ENCODE assay signal across 27 mouse cellular contexts in the genomic region with DNA sequence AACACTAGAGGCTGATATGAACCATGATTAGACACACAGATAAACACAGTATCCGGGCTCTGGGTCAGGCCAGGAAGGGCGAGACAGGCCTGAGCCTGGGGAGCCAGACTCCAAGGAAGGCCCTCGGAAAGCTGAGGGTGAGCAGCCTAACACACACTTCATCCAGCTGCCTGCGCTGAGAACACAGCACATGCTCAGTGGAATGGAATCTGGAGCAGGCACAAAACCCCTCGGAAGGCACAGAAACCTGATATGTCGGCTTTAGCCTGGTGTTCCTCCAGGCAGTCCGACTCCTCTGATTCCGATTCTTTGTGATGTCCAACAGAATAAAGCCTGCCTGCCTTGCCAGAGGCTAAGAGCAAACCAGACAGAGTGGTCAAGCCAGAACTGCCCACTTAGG. TPM values are rescaled to one million over a fixed set of nuclear protein-coding genes. Genes with fewer than 3 reads are reported as not detected.
DNase-seq lines count a peak whose midpoint lies in the region; ATAC-seq and TF ChIP-seq lines count a peak whose summit lies in the region.
"Had no signal": no experiment of that assay in that cellular context is flagged by ENCODE, and none has a peak within 500 bp of the region (broad histone marks: within the 10 kb centered on the region; RNA-seq: fewer than 3 reads in every experiment).

No protein-coding gene starts in this region.

- H3K4me3 ChIP-seq in hindbrain, embryonic 10.5 days: no peak overlapping the region
- no peak overlapping the region for H3K4me3 ChIP-seq in hindbrain, embryonic 11.5 days (ENCODE audit: low read depth, low read length)
- H3K4me3 ChIP-seq in midbrain, postnatal 0 days (ENCODE audit: low read depth, low read length): no peak overlapping the region
- H3K4me3 ChIP-seq in midbrain, embryonic 16.5 days (ENCODE audit: low read depth, low read length): no peak overlapping the region
- H3K4me3 ChIP-seq in embryonic facial prominence, embryonic 15.5 days (replicated peaks): no peak overlapping the region
- H3K4me3 ChIP-seq in heart, embryonic 11.5 days (ENCODE audit: low read depth, low read length): no peak overlapping the region
- H3K4me3 ChIP-seq: embryonic facial prominence, embryonic 13.5 days; heart, embryonic 15.5 days; limb, embryonic 12.5 days; midbrain, embryonic 15.5 days; stomach, embryonic 15.5 days had no signal

- H3K4me1 ChIP-seq in hindbrain, embryonic 10.5 days (replicated peaks): no peaks in the 10 kb centered on the region; the same call in 1 of the 2 replicates
- H3K4me1 ChIP-seq in hindbrain, embryonic 11.5 days (replicated peaks; ENCODE audit: control insufficient read depth, insufficient read depth, low read length): no peaks in the 10 kb centered on the region
- no peaks in the 10 kb centered on the region for H3K4me1 ChIP-seq in midbrain, postnatal 0 days (ENCODE audit: insufficient read depth, low read length)
- no peaks in the 10 kb centered on the region for H3K4me1 ChIP-seq in midbrain, embryonic 16.5 days (ENCODE audit: control insufficient read depth, insufficient read depth, low read length)
- no peaks in the 10 kb centered on the region for H3K4me1 ChIP-seq in embryonic facial prominence, embryonic 15.5 days
- no peaks in the 10 kb centered on the region for H3K4me1 ChIP-seq in heart, embryonic 11.5 days (ENCODE audit: control insufficient read depth, insufficient read depth, low read length)
- H3K4me1 ChIP-seq: heart, embryonic 15.5 days; limb, embryonic 12.5 days; midbrain, embryonic 15.5 days; stomach, embryonic 15.5 days had no signal

- H3K36me3 ChIP-seq in hindbrain, embryonic 10.5 days: no peaks in the 10 kb centered on the region
- no peaks in the 10 kb centered on the region for H3K36me3 ChIP-seq in hindbrain, embryonic 11.5 days (ENCODE audit: control insufficient read depth, insufficient read depth, low read length)
- no peaks in the 10 kb centered on the region for H3K36me3 ChIP-seq in midbrain, postnatal 0 days (ENCODE audit: insufficient read depth, low read length)
- H3K36me3 ChIP-seq in midbrain, embryonic 16.5 days (ENCODE audit: control insufficient read depth, insufficient read depth, low read length): no peaks in the 10 kb centered on the region
- no peaks in the 10 kb centered on the region for H3K36me3 ChIP-seq in embryonic facial prominence, embryonic 15.5 days
- H3K36me3 ChIP-seq in heart, embryonic 11.5 days (ENCODE audit: control insufficient read depth, insufficient read depth, low read length): no peaks in the 10 kb centered on the region
- H3K36me3 ChIP-seq: embryonic facial prominence, embryonic 13.5 days; heart, embryonic 15.5 days; limb, embryonic 12.5 days; midbrain, embryonic 15.5 days; stomach, embryonic 15.5 days had no signal

- WGBS in hindbrain, embryonic 10.5 days: 64% methylated on average over 8 of the region's 8 CpGs
- 68% methylated on average over 8 of the region's 8 CpGs for WGBS in hindbrain, embryonic 11.5 days
- WGBS in midbrain, postnatal 0 days: 78% methylated on average over 8 of the region's 8 CpGs
- WGBS in midbrain, embryonic 16.5 days: 76% methylated on average over 8 of the region's 8 CpGs
- WGBS in embryonic facial prominence, embryonic 15.5 days: 21% methylated on average over 8 of the region's 8 CpGs
- 57% methylated on average over 8 of the region's 8 CpGs for WGBS in heart, embryonic 11.5 days (ENCODE audit: insufficient replicate concordance)

- peak; percentile 7 for DNase-seq in hindbrain, embryonic 10.5 days (ENCODE audit: low spot score)
- DNase-seq in hindbrain, embryonic 11.5 days (ENCODE audit: low spot score): no peak
- no peak for DNase-seq in midbrain, postnatal 0 days (ENCODE audit: low spot score)
- DNase-seq in yolk sac, embryonic 10.5 days (ENCODE audit: low spot score): peak; percentile 30
- no peak for DNase-seq in layer of hippocampus, adult 11-12 months (ENCODE audit: low spot score)
- DNase-seq: adrenal gland, postnatal 25 days; cerebellum, adult 8-10 months; cerebellum, postnatal 36 days; heart, postnatal 4 days; kidney, adult 18-20 months; layer of hippocampus, adult 9-11 months; lung, embryonic 14.5 days; lung, postnatal 4 days; thymus, adult 18-20 months; thymus, postnatal 36 days had no signal

- H3K9me3 ChIP-seq in hindbrain, embryonic 10.5 days: no peaks in the 10 kb centered on the region
- H3K9me3 ChIP-seq in hindbrain, embryonic 11.5 days (ENCODE audit: control insufficient read depth, low read length): no peaks in the 10 kb centered on the region
- no peaks in the 10 kb centered on the region for H3K9me3 ChIP-seq in midbrain, postnatal 0 days (ENCODE audit: low read length)
- H3K9me3 ChIP-seq in midbrain, embryonic 16.5 days (replicated peaks; ENCODE audit: control insufficient read depth, low read length, poor library complexity, severe bottlenecking): no peaks in the 10 kb centered on the region
- H3K9me3 ChIP-seq in embryonic facial prominence, embryonic 15.5 days (replicated peaks): no peaks in the 10 kb centered on the region
- H3K9me3 ChIP-seq in heart, embryonic 11.5 days (replicated peaks; ENCODE audit: control insufficient read depth, low read length): no peaks in the 10 kb centered on the region
- H3K9me3 ChIP-seq: embryonic facial prominence, embryonic 13.5 days; heart, embryonic 15.5 days; limb, embryonic 12.5 days; midbrain, embryonic 15.5 days; stomach, embryonic 15.5 days had no signal

- H3K27ac ChIP-seq in hindbrain, embryonic 10.5 days: no peak overlapping the region
- no peak overlapping the region for H3K27ac ChIP-seq in hindbrain, embryonic 11.5 days (ENCODE audit: low read depth, low read length)
- no peak overlapping the region for H3K27ac ChIP-seq in midbrain, postnatal 0 days (ENCODE audit: low read depth, low read length)
- H3K27ac ChIP-seq in midbrain, embryonic 16.5 days (ENCODE audit: low read length): no peak overlapping the region
- H3K27ac ChIP-seq in embryonic facial prominence, embryonic 15.5 days (replicated peaks): no peak overlapping the region
- H3K27ac ChIP-seq in heart, embryonic 11.5 days (ENCODE audit: low read depth, low read length): no peak overlapping the region
- H3K27ac ChIP-seq: embryonic facial prominence, embryonic 13.5 days; heart, embryonic 15.5 days; kidney, postnatal 0 days; limb, embryonic 12.5 days; liver, embryonic 14.5 days; midbrain, embryonic 15.5 days; stomach, embryonic 15.5 days had no signal

- TF ChIP-seq CTCF in midbrain, postnatal 0 days (IDR thresholded peaks at IDR 0.05): 0 out of 2 replicates have a peak, but pooled peaks have one; percentile 14

- no peak overlapping the region for H3K9ac ChIP-seq in hindbrain, embryonic 11.5 days (ENCODE audit: low read depth, low read length)
- no peak overlapping the region for H3K9ac ChIP-seq in midbrain, postnatal 0 days (replicated peaks; ENCODE audit: low read length, poor library complexity, severe bottlenecking)
- H3K9ac ChIP-seq in midbrain, embryonic 16.5 days (ENCODE audit: low read depth, low read length): no peak overlapping the region
- no peak overlapping the region for H3K9ac ChIP-seq in embryonic facial prominence, embryonic 15.5 days
- no peak overlapping the region for H3K9ac ChIP-seq in heart, embryonic 11.5 days (ENCODE audit: low read depth, low read length)
- H3K9ac ChIP-seq: embryonic facial prominence, embryonic 13.5 days; heart, embryonic 15.5 days; limb, embryonic 12.5 days; liver, embryonic 14.5 days; lung, embryonic 14.5 days; midbrain, embryonic 15.5 days; stomach, embryonic 15.5 days had no signal

- ATAC-seq in hindbrain, embryonic 11.5 days (ENCODE audit: low FRiP score): no peak
- ATAC-seq in midbrain, postnatal 0 days (ENCODE audit: low FRiP score): no peak
- no peak for ATAC-seq in midbrain, embryonic 16.5 days
- peak; percentile 60 for ATAC-seq in embryonic facial prominence, embryonic 15.5 days (ENCODE audit: insufficient number of reproducible peaks, low FRiP score, low TSS enrichment, low read depth)
- no peak for ATAC-seq in heart, embryonic 11.5 days (replicated peaks; ENCODE audit: insufficient number of reproducible peaks, low FRiP score, low TSS enrichment)
- ATAC-seq: forebrain, embryonic 16.5 days; midbrain, embryonic 15.5 days had no signal

- H3K4me2 ChIP-seq in hindbrain, embryonic 11.5 days (replicated peaks; ENCODE audit: low read depth, low read length): no peak overlapping the region
- no peak overlapping the region for H3K4me2 ChIP-seq in midbrain, postnatal 0 days (ENCODE audit: low read depth, low read length, poor library complexity, severe bottlenecking)
- H3K4me2 ChIP-seq in midbrain, embryonic 16.5 days (ENCODE audit: low read length): no peak overlapping the region
- no peak overlapping the region for H3K4me2 ChIP-seq in embryonic facial prominence, embryonic 15.5 days (replicated peaks)
- no peak overlapping the region for H3K4me2 ChIP-seq in heart, embryonic 11.5 days
- H3K4me2 ChIP-seq: embryonic facial prominence, embryonic 13.5 days; heart, embryonic 15.5 days; limb, embryonic 12.5 days; lung, embryonic 14.5 days; midbrain, embryonic 15.5 days; stomach, embryonic 15.5 days had no signal

- H3K27me3 ChIP-seq in hindbrain, embryonic 10.5 days (ENCODE audit: insufficient read depth, poor library complexity, severe bottlenecking): no peaks in the 10 kb centered on the region
- no peaks in the 10 kb centered on the region for H3K27me3 ChIP-seq in hindbrain, embryonic 11.5 days (ENCODE audit: control insufficient read depth, insufficient read depth, low read length)
- H3K27me3 ChIP-seq in midbrain, postnatal 0 days (ENCODE audit: insufficient read depth, low read length): no peaks in the 10 kb centered on the region
- H3K27me3 ChIP-seq in midbrain, embryonic 16.5 days (ENCODE audit: control insufficient read depth, insufficient read depth, low read depth, low read length): no peaks in the 10 kb centered on the region
- H3K27me3 ChIP-seq in embryonic facial prominence, embryonic 15.5 days: no peaks in the 10 kb centered on the region
- H3K27me3 ChIP-seq in heart, embryonic 11.5 days (ENCODE audit: control insufficient read depth, insufficient read depth, low read length): no peaks in the 10 kb centered on the region
- H3K27me3 ChIP-seq: embryonic facial prominence, embryonic 13.5 days; heart, embryonic 15.5 days; limb, embryonic 12.5 days; midbrain, embryonic 15.5 days; stomach, embryonic 15.5 days had no signal

RNA-seq across cellular contexts. Expression of gene Plce1, which starts 39.0 kb away (rescaled TPM):
- 4.5 and 5.0 TPM in 2 replicates for polyA plus RNA-seq in hindbrain, embryonic 10.5 days (2016; fragmentation: Nextera tagmentation; extraction: Ambion mirVana)
- polyA plus RNA-seq in hindbrain, embryonic 11.5 days (2014; fragmentation: Nextera tagmentation; extraction: Ambion mirVana): 6.1 and 6.9 TPM in 2 replicates
- 11.8 and 19.5 TPM in 2 replicates for total RNA-seq in midbrain, postnatal 0 days (2014; rRNA removed)
- polyA plus RNA-seq in midbrain, postnatal 0 days (2015; fragmentation: Nextera tagmentation; extraction: Ambion mirVana): 3.0 and 3.3 TPM in 2 replicates
- polyA plus RNA-seq in midbrain, embryonic 16.5 days (2015; fragmentation: Nextera tagmentation; extraction: Ambion mirVana): 3.1 and 4.4 TPM in 2 replicates
- polyA plus RNA-seq in embryonic facial prominence, embryonic 15.5 days (2015; fragmentation: Nextera tagmentation; extraction: Ambion mirVana): 5.3 and 5.9 TPM in 2 replicates
- polyA plus RNA-seq in heart, embryonic 11.5 days (2014; fragmentation: Nextera tagmentation; extraction: Ambion mirVana): 6.1 and 6.3 TPM in 2 replicates
- total RNA-seq: neutrophil, adult 5-6 weeks had no signal

RNA-seq across cellular contexts. Expression of gene Slc35g1, which starts 46.1 kb away (rescaled TPM):
- polyA plus RNA-seq in hindbrain, embryonic 10.5 days (2016; fragmentation: Nextera tagmentation; extraction: Ambion mirVana): 5.3 and 7.7 TPM in 2 replicates
- 4.8 and 5.3 TPM in 2 replicates for polyA plus RNA-seq in hindbrain, embryonic 11.5 days (2014; fragmentation: Nextera tagmentation; extraction: Ambion mirVana)
- 2.5 and 3.4 TPM in 2 replicates for total RNA-seq in midbrain, postnatal 0 days (2014; rRNA removed)
- polyA plus RNA-seq in midbrain, postnatal 0 days (2015; fragmentation: Nextera tagmentation; extraction: Ambion mirVana): 0.93 and 1.4 TPM in 2 replicates
- polyA plus RNA-seq in midbrain, embryonic 16.5 days (2015; fragmentation: Nextera tagmentation; extraction: Ambion mirVana): 0.75 and 0.84 TPM in 2 replicates
- 3.0 and 3.1 TPM in 2 replicates for polyA plus RNA-seq in embryonic facial prominence, embryonic 15.5 days (2015; fragmentation: Nextera tagmentation; extraction: Ambion mirVana)
- polyA plus RNA-seq in heart, embryonic 11.5 days (2014; fragmentation: Nextera tagmentation; extraction: Ambion mirVana): 2.8 and 3.3 TPM in 2 replicates

Comparison
In these comparisons a context has a peak if more than half of its experiments do, and no peak if none do; other contexts are left out.
1. DNase-seq: peak in hindbrain, embryonic 10.5 days (single experiment) and yolk sac, embryonic 10.5 days (single experiment); none in hindbrain, embryonic 11.5 days (single experiment), midbrain, postnatal 0 days (single experiment) and layer of hippocampus, adult 11-12 months (single experiment).